Mouse (Mus musculus) MEL (cell line): ENCODE measurements at regions not wholly inside any gene's neighbourhood (a gene's known extent, or its start where the extent isn't known, plus 50 kb on each side); places are given as distances from the start of the nearest gene placed in this dataset.

Source experiments
- KAT2A ChIP-seq: conservative IDR thresholded peaks from 2 replicates; pipeline ENCODE4 v1.6.1; 2012; ENCODE audit warnings: low read depth, low read length, improper control_type of control experiment, inconsistent platforms
- NRF1 ChIP-seq: IDR thresholded peaks from 2 replicates; pipeline ENCODE4 v1.6.1; 2014; ENCODE audit warnings: low read depth, mild to moderate bottlenecking, inconsistent platforms, low read length, improper control_type of control experiment, moderate library complexity; ENCODE audit not compliant: poor library complexity, insufficient read depth, severe bottlenecking

DNA sequence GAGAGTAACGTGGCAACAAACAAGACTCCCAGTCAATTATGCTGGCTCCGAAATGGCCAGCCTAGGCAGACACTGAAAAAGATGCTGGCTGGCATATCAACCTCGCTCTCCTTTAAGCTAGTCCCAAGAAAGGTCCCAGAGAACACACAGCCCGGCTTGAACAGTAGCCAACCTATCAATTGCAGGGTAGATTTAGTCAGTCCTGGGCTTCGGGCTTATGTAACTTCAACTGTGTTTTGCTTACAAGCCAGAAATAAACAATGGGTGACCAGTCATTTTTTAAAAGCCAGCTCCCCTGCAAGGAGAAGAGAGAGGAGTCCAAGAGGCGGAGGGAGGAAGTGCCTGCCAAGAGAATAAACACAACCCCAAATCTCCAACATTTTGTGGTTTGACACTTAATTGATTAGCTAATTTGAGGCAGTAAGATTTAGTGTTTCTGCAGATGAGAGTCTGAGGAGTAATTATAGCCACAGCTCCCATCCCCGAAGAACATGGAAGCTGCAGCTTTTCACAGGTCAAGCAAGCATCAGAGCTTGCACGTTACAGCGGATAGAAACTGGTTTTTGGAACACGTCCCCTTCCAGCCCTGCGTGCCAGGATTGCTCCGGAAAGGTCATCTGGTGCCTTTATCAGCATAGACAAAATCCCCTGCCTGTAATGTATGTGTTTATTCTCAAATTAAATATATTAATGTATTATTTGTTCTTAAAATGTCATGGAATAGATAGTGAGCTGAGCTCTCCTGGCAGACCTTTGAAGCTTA, 322.1 kb downstream of the Gm45692 start:
- no peak for TF ChIP-seq NRF1
- no peak for TF ChIP-seq KAT2A
